Mouse (Mus musculus) small intestine, adult 2 months (tissue): ENCODE results near the gene Dnajc17. TPM values are rescaled to one million over a fixed set of nuclear protein-coding genes. Genes with fewer than 3 reads are reported as not detected.

ENCODE experiments used
- H3K27ac ChIP-seq: fragments of 200-500 bp; 2 replicates; pipeline ENCODE4 v1.5.1; 2012; ENCODE audit warnings: low read depth, low read length, control low read depth, inconsistent platforms; ENCODE audit not compliant: insufficient read depth
- H3K27me3 ChIP-seq: fragments of 200-500 bp; 2 replicates; pipeline ENCODE4 v1.6.1; 2012; ENCODE audit warnings: mild to moderate bottlenecking, moderate library complexity, low read length, inconsistent platforms; ENCODE audit not compliant: control insufficient read depth, insufficient read depth
- H3K36me3 ChIP-seq: fragments of 200-500 bp; 2 replicates; pipeline ENCODE4 v1.6.1; 2012; ENCODE audit warnings: mild to moderate bottlenecking, low read length, control low read depth, inconsistent platforms; ENCODE audit not compliant: control insufficient read depth, insufficient read depth
- H3K4me1 ChIP-seq: fragments of 200-500 bp; 2 replicates; pipeline ENCODE4 v1.6.1; 2012; ENCODE audit warnings: low read length, inconsistent platforms, mixed read lengths; ENCODE audit not compliant: control insufficient read depth, insufficient read depth, insufficient read length
- H3K4me3 ChIP-seq: fragments of 200-500 bp; 2 replicates; pipeline ENCODE4 v1.5.1; 2012; ENCODE audit warnings: low read depth, mild to moderate bottlenecking, control low read depth, inconsistent platforms, low read length, moderate library complexity
- CTCF ChIP-seq: fragments of 200-500 bp; IDR thresholded peaks from 2 replicates; pipeline ENCODE4 v1.5.1; 2012; ENCODE audit warnings: low read depth, mild to moderate bottlenecking, control low read depth, inconsistent platforms, low read length, moderate library complexity, mixed read lengths; ENCODE audit not compliant: insufficient replicate concordance, insufficient read length; ENCODE audit errors: extremely low read depth
- POLR2A ChIP-seq: fragments of 200-500 bp; IDR thresholded peaks from 2 replicates; pipeline ENCODE4 v1.6.1; 2012; ENCODE audit warnings: low read depth, mild to moderate bottlenecking, control low read depth, inconsistent platforms, low read length, moderate library complexity
- WGBS: fragments of 180-500 bp; shearing (Covaris S2); methylation state at CpG from one replicate; pipeline ENCODE4 v1.1.7; 2018; 5-methylcytosine and 5-hydroxymethylcytosine counted together
- polyA plus RNA-seq: library from polyadenylated mRNA; depleted of rRNA; stranded (reverse); fragments of >200 nt; gene quantifications from 2 replicates; pipeline ENCODE4 v1.2.3, GENCODE M21; 2012

Gene Dnajc17
- polyA plus RNA-seq, 1 experiment = 2.9 TPM

DNA sequence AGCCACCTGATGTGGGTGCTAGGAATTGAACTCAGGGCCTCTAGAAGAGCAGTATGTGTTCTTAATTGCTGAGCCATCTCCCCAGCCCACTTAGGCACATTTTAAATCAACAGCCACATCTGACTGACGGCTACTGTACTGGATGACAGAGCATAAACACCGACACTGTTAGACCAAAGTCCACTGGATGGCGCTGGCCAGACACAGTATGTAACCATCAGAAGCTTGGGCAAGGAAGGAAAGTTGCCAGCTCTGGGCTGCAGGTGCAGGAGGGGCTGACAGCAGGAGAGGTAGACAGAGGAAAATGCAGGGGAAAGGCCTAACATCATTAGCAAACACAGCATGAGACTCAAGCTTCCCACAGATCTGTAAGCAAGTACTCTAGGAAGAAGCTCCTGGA lies 31.8 kb downstream of the Dnajc17 start:
- 29% methylated on average over 3 of the region's 3 CpGs for WGBS
- Histone ChIP-seq H3K4me1 (peaks cover 36% of the 10 kb centered on the region), H3K27ac (no peak overlapping the region), H3K4me3 (no peak overlapping the region), H3K27me3 (no peaks in the 10 kb centered on the region), H3K36me3 (peaks cover 11% of the 10 kb centered on the region)
- TF ChIP-seq CTCF (no peak), POLR2A (no peak)

GRCm38 (mm10) chr2:119175614-119176013 lies 33.0 kb downstream of the Dnajc17 start:
- Histone ChIP-seq H3K27me3 (no peaks in the 10 kb centered on the region), H3K27ac (peak overlapping the region; percentile 69), H3K4me1 (peaks cover 36% of the 10 kb centered on the region), H3K4me3 (no peak overlapping the region), H3K36me3 (peaks cover 8% of the 10 kb centered on the region)
- no peak for TF ChIP-seq CTCF
- TF ChIP-seq POLR2A = no peak
- 34% methylated on average over 6 of the region's 6 CpGs for WGBS

DNA sequence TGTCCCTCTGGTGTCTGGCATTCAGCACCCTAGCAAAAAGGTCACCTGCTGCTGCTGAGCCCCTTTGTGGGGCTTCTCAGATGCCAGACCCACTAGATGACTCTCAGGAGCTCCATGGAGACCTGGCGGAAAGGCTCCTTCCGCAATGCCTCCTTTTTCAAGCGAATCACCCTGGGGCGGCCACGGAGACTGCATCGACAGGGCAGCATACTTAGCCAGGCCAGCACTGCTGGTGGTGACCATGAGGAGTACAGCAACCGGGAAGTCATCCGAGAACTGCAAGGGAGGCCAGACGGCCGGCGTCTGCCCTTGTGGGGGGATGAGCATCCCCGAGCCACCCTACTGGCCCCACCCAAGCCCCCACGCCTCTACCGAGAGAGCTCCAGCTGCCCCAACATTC lies 33.7 kb downstream of the Dnajc17 start:
- Histone ChIP-seq H3K36me3 (peaks cover 6% of the 10 kb centered on the region), H3K27me3 (no peaks in the 10 kb centered on the region), H3K27ac (no peak overlapping the region), H3K4me1 (peaks cover 36% of the 10 kb centered on the region), H3K4me3 (no peak overlapping the region)
- no peak for TF ChIP-seq POLR2A
- TF ChIP-seq CTCF = no peak
- 90% methylated on average over 14 of the region's 14 CpGs for whole genome bisulfite sequencing

GRCm38 (mm10) chr2:119173991-119174651 lies 34.5 kb downstream of the Dnajc17 start, which contains the start of gene Gm14137:
Gm14137 (plus strand) TSS chr2:119174509.
- TF ChIP-seq CTCF (no peak), POLR2A (no peak)
- Histone ChIP-seq H3K4me3 (no peak within 1 kb of the TSS), H3K4me1 (peaks cover 36% of the 10 kb centered on the region), H3K27me3 (no peaks in the 10 kb centered on the region), H3K36me3 (peaks cover 6% of the 10 kb centered on the region), H3K27ac (peak within 1 kb of the TSS; percentile 69; the same call in 1 of the 2 replicates)
- WGBS = 60% methylated on average over 8 of the region's 8 CpGs

- H3K27me3 ChIP-seq = no peaks in the 10 kb centered on the region
- H3K36me3 ChIP-seq = no peaks in the 10 kb centered on the region; the same call in 1 of the 2 replicates
- peaks cover 36% of the 10 kb centered on the region for H3K4me1 ChIP-seq
- no peak overlapping the region for H3K4me3 ChIP-seq
- TF ChIP-seq CTCF = no peak
- TF ChIP-seq POLR2A = no peak
- 20% methylated on average over 13 of the region's 13 CpGs for WGBS
- H3K27ac ChIP-seq = no peak overlapping the region
These were observed 35.6 kb downstream of the Dnajc17 start for GRCm38 (mm10) chr2:119172862-119173576.

- Histone ChIP-seq H3K4me1 (peaks cover 40% of the 10 kb centered on the region), H3K4me3 (no peak overlapping the region), H3K27me3 (no peaks in the 10 kb centered on the region), H3K27ac (no peak overlapping the region), H3K36me3 (no peaks in the 10 kb centered on the region; the same call in 1 of the 2 replicates)
- TF ChIP-seq POLR2A = no peak
- no peak for TF ChIP-seq CTCF
- WGBS = 83% methylated on average over 7 of the region's 7 CpGs
These were observed 36.1 kb downstream of the Dnajc17 start for GRCm38 (mm10) chr2:119172446-119172845.

GRCm38 (mm10) chr2:119171574-119171973 lies 37.0 kb downstream of the Dnajc17 start:
- 84% methylated on average over 8 of the region's 8 CpGs for WGBS
- H3K4me1 ChIP-seq = peaks cover 46% of the 10 kb centered on the region
- no peak for TF ChIP-seq CTCF
- no peak for TF ChIP-seq POLR2A
- no peak overlapping the region for H3K27ac ChIP-seq
- no peaks in the 10 kb centered on the region; the same call in 1 of the 2 replicates for H3K36me3 ChIP-seq
- H3K4me3 ChIP-seq = no peak overlapping the region
- no peaks in the 10 kb centered on the region for H3K27me3 ChIP-seq
